Mouse (Mus musculus): ENCODE results near the gene Immp2l.
A peak's percentile ranks its signal among the peaks of the same experiment; 100 is the strongest.

The Immp2l gene

DNA sequence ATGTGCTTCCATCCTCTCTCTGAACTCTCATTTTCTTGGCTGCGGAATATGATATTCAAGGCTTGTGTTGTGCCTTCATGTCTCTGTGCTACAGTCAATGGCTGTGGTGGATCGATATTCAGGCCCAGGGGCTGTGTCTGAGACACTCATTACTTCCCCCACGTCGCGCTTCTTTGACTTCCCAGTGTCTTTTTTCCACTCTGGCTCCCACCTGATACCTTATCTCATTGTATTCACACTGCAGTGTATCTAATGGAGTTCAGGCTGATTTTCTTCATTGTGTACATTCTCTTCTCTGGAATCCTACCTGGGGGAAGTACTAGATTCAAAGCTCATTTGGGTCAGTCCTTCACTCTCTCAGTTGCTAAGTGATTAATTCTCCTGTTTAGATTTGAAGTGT lies 27.1 kb downstream of the Immp2l start:
- no peak for DNase-seq

DNA sequence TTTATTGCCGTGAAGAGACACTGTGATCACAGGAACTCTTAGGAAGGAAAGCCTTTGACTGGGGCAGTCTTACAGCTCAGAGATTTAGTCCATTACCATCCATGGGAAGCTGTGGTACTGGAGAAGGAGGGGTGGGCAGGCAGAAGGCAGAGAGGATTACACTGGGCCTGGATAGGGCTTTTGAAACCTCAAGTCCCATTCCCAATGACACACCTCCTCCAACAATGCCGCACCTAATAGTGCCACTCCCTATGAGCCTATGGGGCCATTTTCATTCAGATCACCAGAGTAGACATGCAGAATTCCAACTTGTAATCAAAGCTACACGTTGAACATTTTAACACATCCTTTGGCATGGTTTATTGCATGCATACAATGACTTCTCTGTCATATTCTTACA lies 29.0 kb downstream of the Immp2l start:
- DNase-seq: no peak

GRCm38 (mm10) chr12:41054006-41054791 lies 30.3 kb downstream of the Immp2l start:
- no peak for DNase-seq

GRCm38 (mm10) chr12:41055941-41056340 lies 32.1 kb downstream of the Immp2l start:
- no peak for DNase-seq

DNA sequence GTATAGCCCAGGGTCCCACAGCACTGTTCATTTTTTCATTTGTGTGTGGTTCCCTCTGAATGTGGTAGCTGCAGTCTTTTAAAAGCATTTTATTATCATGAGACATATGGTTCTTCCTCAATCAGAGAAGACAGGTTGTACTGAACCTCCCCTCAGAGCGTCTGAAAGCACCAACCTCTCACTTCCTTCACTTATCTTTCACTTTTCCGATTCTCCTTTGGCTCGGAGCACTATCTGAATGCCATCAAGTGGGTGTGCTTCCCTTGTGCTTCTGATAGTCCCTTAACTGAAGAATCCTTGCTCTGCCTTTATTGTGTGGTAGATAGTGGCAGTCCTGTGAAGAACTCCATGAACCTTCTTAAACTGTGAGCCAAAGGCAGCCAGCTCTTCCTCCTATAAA lies 39.4 kb downstream of the Immp2l start:
- no peak for DNase-seq

DNA sequence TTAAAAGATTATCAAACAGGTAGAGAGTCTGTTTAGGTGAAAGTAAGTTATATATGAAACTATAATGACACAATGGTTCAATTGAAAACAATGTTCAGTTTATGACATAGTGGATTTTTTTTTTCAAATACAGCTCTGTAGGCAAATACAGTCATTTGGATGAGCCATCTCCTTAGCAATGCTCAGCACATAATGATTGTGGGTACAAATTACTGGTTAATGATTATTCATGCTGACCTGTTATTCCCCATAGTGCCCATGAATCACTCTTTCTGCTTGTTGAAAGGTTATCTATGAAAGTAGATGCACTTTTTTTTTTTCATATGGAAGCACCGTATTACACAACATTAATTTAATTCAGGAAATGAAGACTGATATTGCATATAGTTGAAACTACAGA lies 58.0 kb downstream of the Immp2l start:
- DNase-seq: no peak

DNA sequence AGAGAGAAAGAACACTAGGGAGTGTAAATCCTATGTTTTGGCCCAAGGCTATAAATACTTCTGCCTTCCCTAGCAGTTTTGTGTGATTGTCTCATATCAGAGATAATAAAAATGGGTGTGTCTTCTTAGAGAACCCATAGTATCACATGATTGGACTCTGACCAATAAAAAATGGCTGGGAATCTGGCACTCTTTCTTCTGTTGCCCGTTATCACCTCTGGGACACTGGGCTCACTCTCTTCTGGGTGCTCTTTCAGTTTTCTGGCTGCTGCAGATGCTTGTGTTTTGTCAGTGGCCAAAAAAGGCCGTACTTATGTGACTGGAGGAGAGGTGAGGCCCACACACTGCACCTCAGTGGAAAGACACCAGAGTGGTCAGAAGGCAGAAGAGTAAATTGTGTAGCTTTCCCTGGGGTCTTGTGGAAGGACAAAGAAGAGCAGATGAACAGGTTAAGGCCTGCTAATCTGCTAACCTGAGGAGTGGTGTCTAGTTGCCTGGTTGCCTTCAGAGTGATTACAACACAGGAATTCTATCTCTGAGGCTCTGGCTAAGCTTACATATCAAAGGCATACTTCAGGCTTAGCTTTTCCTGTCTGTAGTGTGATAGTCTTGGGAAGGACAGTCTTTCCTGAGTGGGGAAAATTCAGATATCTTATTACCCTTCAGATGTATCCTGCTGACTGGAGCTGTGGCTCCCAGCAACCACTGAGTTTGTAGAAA lies 60.6 kb downstream of the Immp2l start:
- DNase-seq: no peak

- no peak for DNase-seq
Observed at GRCm38 (mm10) chr12:41089931-41090366, 66.1 kb downstream of the Immp2l start.

- no peak for DNase-seq
Observed at GRCm38 (mm10) chr12:41090771-41091170, 66.9 kb downstream of the Immp2l start.

- DNase-seq: no peak
Observed at GRCm38 (mm10) chr12:41091316-41091715, 67.4 kb downstream of the Immp2l start.

- no peak for DNase-seq
Observed at GRCm38 (mm10) chr12:41096045-41096444, 72.2 kb downstream of the Immp2l start.

DNA sequence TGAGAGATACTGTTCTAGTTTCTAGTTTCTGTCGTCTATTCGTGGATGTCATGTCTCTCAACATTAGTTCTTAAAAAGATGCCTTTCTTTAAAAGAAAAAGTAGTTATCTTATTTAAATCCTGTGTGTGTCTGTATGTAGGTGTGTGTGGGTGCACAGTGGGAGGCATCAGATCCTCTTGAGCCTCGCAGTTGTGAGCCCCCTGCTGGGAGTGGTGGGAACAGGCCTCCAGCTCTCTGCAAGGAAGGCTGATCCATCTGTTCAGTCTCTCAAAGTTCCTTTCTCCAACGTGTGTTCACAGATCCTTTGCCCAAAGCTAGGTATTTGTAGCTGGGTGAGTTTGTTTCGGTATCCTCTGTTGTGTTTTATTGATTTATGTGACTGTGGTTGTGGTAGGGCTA lies 73.5 kb downstream of the Immp2l start:
- DNase-seq: peak; percentile 73

DNA sequence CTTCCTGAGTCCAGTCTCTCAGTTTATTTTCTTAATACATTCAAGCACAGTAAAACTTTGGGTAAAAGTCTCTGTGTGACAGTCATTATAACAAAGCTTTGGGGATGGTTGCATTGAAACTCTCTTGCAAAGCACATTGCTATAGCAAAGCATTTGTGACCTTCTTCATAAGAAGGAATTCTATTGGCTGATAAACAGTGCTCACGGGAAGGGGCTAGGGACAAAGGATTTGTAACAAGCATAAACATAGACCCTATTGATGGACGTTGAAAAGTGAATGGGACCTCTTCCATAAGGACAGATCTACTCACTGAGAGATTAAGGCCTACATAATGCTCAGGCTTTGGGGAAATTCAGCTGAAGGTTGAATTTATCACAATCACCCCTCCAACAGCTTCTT lies 85.1 kb downstream of the Immp2l start:
- DNase-seq: no peak

DNA sequence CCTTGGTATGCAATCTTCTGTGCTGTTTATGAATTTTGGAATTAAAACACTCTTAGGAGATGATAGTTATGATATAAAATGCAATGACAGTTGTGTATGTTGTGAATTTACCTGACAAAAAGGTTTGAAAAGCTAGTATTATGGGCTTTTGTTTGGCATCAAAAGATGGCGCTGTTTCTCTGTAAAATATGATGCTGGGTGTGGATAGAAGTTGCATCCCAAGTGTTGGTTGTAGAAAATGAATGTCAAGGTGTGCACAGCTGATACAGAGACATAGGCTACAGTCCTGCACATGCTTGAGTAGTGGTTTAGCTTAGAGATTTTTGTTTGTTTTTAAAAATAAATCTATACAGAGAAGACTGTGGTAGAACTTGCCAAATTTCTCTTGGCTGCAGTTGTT lies 87.6 kb downstream of the Immp2l start:
- DNase-seq: no peak

GRCm38 (mm10) chr12:41112137-41112536 lies 88.2 kb downstream of the Immp2l start:
- no peak for DNase-seq

DNA sequence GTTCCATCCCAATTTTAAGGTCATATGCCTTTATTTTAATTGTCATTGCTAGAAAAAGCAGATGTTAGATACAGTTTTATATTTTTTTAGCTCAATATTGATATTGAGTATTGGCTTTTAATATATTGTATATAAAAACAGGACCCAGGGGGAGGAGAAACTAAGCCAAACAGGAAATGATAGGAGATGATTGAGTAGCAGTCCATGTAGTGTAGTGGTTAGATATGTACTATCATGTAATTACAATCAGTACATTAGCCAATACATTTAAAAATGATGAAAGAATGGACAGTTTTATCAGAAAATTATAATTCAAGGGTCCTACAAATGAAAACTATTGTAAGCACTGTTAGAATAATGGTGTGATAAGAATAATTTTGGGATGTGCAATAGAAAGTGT lies 94.5 kb downstream of the Immp2l start:
- no peak for DNase-seq

- no peak for DNase-seq
Observed at GRCm38 (mm10) chr12:41119657-41120056, 95.8 kb downstream of the Immp2l start.

GRCm38 (mm10) chr12:41123207-41123606 lies 99.3 kb downstream of the Immp2l start:
- no peak for DNase-seq

GRCm38 (mm10) chr12:41134885-41135284 lies 111.0 kb downstream of the Immp2l start:
- DNase-seq: no peak

DNA sequence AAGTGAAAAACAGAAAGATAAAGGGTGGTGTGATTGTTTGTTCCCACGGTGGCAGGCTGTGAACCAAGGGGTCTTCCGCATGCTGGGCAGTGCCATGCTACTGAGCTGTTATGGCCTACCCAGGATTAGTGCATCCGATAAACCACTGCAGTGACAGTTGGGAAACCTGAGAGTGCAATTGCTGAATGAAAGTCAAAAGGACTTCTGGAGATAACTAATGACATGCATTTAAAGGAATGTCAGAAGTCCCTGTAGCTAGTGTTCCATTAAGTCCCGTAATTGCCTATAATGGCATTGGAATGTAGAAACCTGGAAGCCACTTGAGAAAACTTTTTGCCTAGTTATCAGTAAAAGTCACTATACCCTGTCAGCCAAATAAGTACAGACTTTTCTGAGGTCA lies 135.7 kb downstream of the Immp2l start:
- no peak for DNase-seq

- peak; percentile 25 for DNase-seq
Observed at GRCm38 (mm10) chr12:41167802-41168201, 143.9 kb downstream of the Immp2l start.

DNA sequence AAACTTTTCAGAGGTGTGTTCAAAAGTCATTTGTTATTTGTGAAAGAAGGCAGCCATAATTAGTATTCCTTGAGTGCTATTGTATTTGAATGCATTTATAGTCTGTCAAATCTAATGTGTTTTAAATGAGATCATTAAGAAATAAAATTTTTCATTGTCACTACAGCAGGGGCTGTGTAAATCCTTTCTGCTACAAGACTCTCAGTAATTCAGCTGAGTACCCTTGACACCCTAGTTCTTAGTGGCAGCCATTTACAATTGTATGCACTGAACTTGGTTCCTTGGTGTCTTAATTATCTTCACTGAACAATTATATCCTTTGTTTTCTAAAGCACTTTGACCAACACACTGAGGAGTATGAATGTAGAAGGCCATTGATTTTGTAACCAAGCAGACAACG lies 146.2 kb downstream of the Immp2l start:
- DNase-seq: no peak

GRCm38 (mm10) chr12:41182856-41183255 lies 159.0 kb downstream of the Immp2l start:
- DNase-seq: no peak

GRCm38 (mm10) chr12:41185060-41185459 lies 161.2 kb downstream of the Immp2l start:
- DNase-seq: no peak

DNA sequence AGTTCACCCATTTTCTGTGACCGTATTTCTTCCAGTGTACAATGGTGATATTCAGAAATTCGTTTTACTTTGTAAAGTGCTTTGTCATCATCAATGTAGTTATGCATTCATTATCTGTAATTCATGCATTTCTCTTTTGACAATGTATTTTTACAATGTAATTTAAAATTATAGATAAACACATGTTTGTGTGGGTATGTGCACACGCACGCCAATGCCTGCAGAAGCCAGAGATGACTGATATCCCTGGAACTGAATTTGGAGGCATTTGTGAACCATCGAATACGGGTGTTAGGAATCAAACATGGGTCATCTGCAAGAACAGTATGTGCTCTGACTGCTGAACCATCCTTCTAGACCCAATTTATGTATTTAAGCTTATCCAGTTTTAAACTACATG lies 161.6 kb downstream of the Immp2l start:
- no peak for DNase-seq

Measured in thymus, postnatal 4 days (tissue).